Mouse (Mus musculus): Measurements from ENCODE around the gene Sept7. TPM values are rescaled to one million over a fixed set of nuclear protein-coding genes. Genes with fewer than 3 reads are reported as not detected.
"Not testable (repeated sequence)": the region's sequence is repeated elsewhere in the genome, so short reads cannot be mapped to it uniquely, and the experiment has no call there.

The Sept7 gene
- polyA plus RNA-seq, 1 experiment = 2.4 TPM

DNA sequence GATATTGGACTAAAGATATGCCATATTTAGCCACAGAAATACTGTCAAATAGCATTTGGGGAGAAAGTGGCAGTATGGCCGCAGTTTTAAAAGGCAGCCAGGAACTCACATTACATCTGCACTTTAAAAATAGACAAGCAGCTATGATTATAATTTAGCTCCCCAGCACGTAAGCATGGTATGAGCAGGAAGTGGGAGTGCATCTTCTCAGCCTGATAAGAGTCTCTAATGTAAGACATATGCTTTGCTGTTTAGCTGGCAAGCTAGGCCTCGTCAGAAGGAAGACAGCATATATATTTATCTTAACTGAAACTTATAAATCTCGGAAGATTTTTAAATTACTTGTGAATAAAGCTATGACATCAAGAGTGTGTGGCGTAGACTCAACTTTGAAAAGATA is 32.4 kb upstream of the Sept7 start:
- no peak overlapping the region for H3K27ac ChIP-seq (ENCODE audit: insufficient read depth, low read depth, low read length)
- 73% methylated on average over 5 of the region's 5 CpGs for WGBS
- TF ChIP-seq CTCF (IDR thresholded peaks at IDR 0.05; ENCODE audit: extremely low read depth, insufficient read length, insufficient replicate concordance, low read depth, low read length) (no peak), POLR2A (IDR thresholded peaks at IDR 0.05; ENCODE audit: low read depth, low read length) (no peak)
- H3K27me3 ChIP-seq (ENCODE audit: control insufficient read depth, insufficient read depth, low read length) = no peaks in the 10 kb centered on the region; the same call in 1 of the 2 replicates
- H3K4me3 ChIP-seq (ENCODE audit: low read depth, low read length) = no peak overlapping the region
- no peaks in the 10 kb centered on the region for H3K4me1 ChIP-seq (ENCODE audit: control insufficient read depth, insufficient read depth, insufficient read length, low read length)
- H3K36me3 ChIP-seq (ENCODE audit: control insufficient read depth, insufficient read depth, low read length) = no peaks in the 10 kb centered on the region

DNA sequence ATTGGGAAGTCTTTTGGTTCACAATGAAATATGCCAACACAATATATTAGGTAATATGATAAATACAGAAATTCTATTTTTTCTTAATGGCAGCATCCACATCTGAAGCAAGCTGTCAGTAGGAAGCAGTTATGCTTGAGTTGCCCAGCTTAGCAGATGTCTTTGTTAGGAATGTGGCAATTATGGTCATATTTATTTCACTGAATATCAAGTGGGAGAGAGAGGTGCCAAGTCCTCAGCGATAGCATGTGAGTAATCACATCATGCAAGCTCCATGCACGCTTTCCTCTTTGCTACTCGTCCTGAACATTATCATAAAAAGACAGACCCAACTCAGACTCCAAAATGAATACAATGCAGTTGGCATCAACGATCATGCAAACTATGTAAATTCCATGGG is 27.3 kb upstream of the Sept7 start:
- WGBS = 76% methylated on average over 4 of the region's 4 CpGs
- H3K4me1 ChIP-seq (ENCODE audit: control insufficient read depth, insufficient read depth, insufficient read length, low read length) = no peaks in the 10 kb centered on the region
- no peaks in the 10 kb centered on the region for H3K27me3 ChIP-seq (ENCODE audit: control insufficient read depth, insufficient read depth, low read length)
- no peak overlapping the region for H3K27ac ChIP-seq (ENCODE audit: insufficient read depth, low read depth, low read length)
- H3K4me3 ChIP-seq (ENCODE audit: low read depth, low read length) = no peak overlapping the region
- no peak for TF ChIP-seq POLR2A (IDR thresholded peaks at IDR 0.05; ENCODE audit: low read depth, low read length)
- TF ChIP-seq CTCF (IDR thresholded peaks at IDR 0.05; ENCODE audit: extremely low read depth, insufficient read length, insufficient replicate concordance, low read depth, low read length) = no peak
- H3K36me3 ChIP-seq (ENCODE audit: control insufficient read depth, insufficient read depth, low read length) = no peaks in the 10 kb centered on the region

DNA sequence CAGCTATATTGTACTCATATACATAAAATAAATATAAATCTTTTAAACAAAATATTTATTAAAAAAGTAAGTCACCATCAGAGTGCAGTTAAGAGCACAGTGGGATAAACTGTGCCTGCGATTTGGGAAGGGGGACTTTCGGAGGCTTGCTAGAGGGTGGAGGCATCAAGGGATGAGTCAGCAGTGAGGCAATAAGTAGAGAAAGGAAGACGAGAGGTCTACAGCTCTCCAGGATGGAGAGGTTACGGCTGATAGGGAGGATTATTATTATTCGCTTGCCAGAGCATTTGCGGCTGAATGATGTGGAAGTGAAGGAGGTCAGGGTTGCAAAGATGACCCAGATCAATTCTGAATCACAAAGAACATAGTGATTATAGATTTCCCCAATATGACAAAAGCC is 22.5 kb upstream of the Sept7 start:
- WGBS = 77% methylated on average over 6 of the region's 6 CpGs
- TF ChIP-seq CTCF (IDR thresholded peaks at IDR 0.05; ENCODE audit: extremely low read depth, insufficient read length, insufficient replicate concordance, low read depth, low read length) (no peak), POLR2A (IDR thresholded peaks at IDR 0.05; ENCODE audit: low read depth, low read length) (no peak)
- H3K4me3 ChIP-seq (ENCODE audit: low read depth, low read length) = no peak overlapping the region
- no peaks in the 10 kb centered on the region for H3K27me3 ChIP-seq (ENCODE audit: control insufficient read depth, insufficient read depth, low read length)
- no peaks in the 10 kb centered on the region for H3K36me3 ChIP-seq (ENCODE audit: control insufficient read depth, insufficient read depth, low read length)
- H3K4me1 ChIP-seq (ENCODE audit: control insufficient read depth, insufficient read depth, insufficient read length, low read length) = no peaks in the 10 kb centered on the region
- H3K27ac ChIP-seq (ENCODE audit: insufficient read depth, low read depth, low read length) = no peak overlapping the region

DNA sequence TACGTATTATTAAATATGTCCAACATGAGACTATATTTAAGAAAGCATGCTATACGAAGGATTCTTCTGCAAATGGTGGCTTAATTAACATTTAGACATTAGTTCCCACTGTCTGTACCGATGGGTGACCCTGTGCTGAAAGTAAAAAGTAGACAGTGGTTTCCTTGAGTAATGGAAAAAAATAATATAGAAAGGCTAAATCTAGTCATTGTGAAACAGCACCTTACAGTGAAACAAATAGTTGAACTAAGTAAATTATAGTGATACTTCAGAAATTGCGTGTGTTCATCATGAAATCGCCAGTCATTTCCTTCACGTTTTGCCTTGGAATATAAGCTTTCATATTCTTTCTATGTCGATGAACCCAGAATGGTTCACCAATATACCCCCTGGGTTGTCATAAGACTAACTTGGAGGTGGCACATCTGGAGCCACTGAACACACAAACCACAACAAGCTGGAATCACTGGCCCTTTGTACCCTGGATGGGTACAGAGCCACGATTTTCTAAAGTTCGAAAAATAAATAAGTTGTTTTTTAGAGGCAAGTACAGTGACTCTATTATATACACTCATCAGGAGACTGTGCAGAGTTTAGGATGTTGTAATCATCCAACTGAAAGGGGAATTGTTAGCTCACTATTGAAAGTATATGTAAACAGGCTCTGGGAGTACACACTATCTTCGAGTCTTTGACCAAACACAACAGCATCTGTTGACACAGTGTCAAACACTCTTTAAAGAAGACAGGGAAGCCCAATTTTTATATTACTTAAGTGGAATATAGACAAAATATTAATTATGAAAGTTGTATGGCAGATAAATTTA is 21.8 kb upstream of the Sept7 start:
- no peaks in the 10 kb centered on the region for H3K36me3 ChIP-seq (ENCODE audit: control insufficient read depth, insufficient read depth, low read length)
- no peaks in the 10 kb centered on the region for H3K27me3 ChIP-seq (ENCODE audit: control insufficient read depth, insufficient read depth, low read length)
- WGBS = 76% methylated on average over 10 of the region's 10 CpGs
- TF ChIP-seq POLR2A (IDR thresholded peaks at IDR 0.05; ENCODE audit: low read depth, low read length) = no peak
- no peak for TF ChIP-seq CTCF (IDR thresholded peaks at IDR 0.05; ENCODE audit: extremely low read depth, insufficient read length, insufficient replicate concordance, low read depth, low read length)
- H3K4me3 ChIP-seq (ENCODE audit: low read depth, low read length) = no peak overlapping the region
- no peak overlapping the region for H3K27ac ChIP-seq (ENCODE audit: insufficient read depth, low read depth, low read length)
- H3K4me1 ChIP-seq (ENCODE audit: control insufficient read depth, insufficient read depth, insufficient read length, low read length) = no peaks in the 10 kb centered on the region

DNA sequence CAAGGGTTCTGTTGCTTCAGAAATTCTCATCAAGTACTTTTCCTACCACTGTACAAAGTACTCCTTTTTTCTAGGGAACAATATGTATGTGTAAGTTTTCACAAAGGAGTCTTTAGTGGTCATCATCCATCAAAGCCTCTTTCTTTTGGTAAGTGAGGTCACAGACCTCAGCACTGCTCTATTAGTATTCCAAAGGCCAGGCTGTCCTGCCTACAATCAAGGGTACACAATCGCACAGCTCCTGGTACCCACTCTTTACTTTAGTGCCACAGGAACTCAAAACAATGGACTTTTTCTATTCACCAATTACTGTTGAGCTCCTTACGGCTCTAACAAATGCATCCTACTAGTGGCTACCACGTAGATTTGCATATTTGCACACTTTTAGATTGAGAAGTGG is 11.2 kb upstream of the Sept7 start:
- WGBS = 71% methylated on average over 3 of the region's 3 CpGs
- Histone ChIP-seq H3K27me3 (ENCODE audit: control insufficient read depth, insufficient read depth, low read length) (no peaks in the 10 kb centered on the region), H3K4me3 (ENCODE audit: low read depth, low read length) (no peak overlapping the region), H3K27ac (ENCODE audit: insufficient read depth, low read depth, low read length) (no peak overlapping the region), H3K36me3 (ENCODE audit: control insufficient read depth, insufficient read depth, low read length) (no peaks in the 10 kb centered on the region), H3K4me1 (ENCODE audit: control insufficient read depth, insufficient read depth, insufficient read length, low read length) (no peaks in the 10 kb centered on the region)
- no peak for TF ChIP-seq POLR2A (IDR thresholded peaks at IDR 0.05; ENCODE audit: low read depth, low read length)
- no peak for TF ChIP-seq CTCF (IDR thresholded peaks at IDR 0.05; ENCODE audit: extremely low read depth, insufficient read length, insufficient replicate concordance, low read depth, low read length)

DNA sequence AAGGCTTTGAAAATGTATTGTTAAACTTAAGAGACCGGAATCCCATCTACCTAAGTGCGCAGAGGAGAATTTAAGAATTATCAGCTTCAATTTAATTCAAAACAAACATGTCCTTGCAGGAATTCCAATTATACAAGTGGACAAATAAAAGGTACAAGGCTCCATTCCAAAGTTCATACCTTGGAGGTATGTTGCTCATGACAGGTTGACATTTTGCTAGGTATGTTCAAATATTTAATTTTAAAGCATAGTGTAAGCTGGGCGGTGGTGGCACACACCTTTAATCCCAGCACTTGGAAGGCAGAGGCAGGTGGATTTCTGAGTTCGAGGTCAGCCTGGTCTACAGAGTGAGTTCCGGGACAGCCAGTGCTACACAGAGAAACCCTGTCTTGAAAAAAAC is 10.5 kb upstream of the Sept7 start:
- WGBS = 86% methylated on average over 5 of the region's 5 CpGs
- H3K27ac ChIP-seq (ENCODE audit: insufficient read depth, low read depth, low read length); H3K4me1 ChIP-seq (ENCODE audit: control insufficient read depth, insufficient read depth, insufficient read length, low read length); H3K36me3 ChIP-seq (ENCODE audit: control insufficient read depth, insufficient read depth, low read length); H3K4me3 ChIP-seq (ENCODE audit: low read depth, low read length); H3K27me3 ChIP-seq (ENCODE audit: control insufficient read depth, insufficient read depth, low read length): not testable (repeated sequence)

DNA sequence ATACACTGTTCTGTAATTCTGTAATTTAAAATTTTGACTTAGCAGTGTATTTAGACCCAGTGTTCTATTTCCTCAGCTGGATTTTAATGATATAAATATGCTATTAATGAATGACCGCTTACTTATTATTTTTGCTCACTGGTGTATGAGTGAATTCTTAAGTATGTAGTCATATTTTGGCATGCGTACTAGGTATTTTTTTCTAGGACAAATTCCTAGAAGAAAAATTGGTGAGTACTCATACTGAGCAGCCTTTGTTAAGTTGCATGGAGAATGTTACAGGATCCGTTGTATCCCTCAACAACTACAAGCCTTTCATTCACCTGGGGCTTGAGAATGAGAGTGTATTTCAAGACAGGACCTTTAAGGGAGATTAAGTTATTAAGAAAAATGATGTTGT is 10.0 kb upstream of the Sept7 start:
- no peaks in the 10 kb centered on the region for H3K36me3 ChIP-seq (ENCODE audit: control insufficient read depth, insufficient read depth, low read length)
- no peaks in the 10 kb centered on the region for H3K27me3 ChIP-seq (ENCODE audit: control insufficient read depth, insufficient read depth, low read length)
- H3K4me1 ChIP-seq (ENCODE audit: control insufficient read depth, insufficient read depth, insufficient read length, low read length) = no peaks in the 10 kb centered on the region
- H3K4me3 ChIP-seq (ENCODE audit: low read depth, low read length) = no peak overlapping the region
- WGBS = 86% methylated on average over 3 of the region's 3 CpGs
- TF ChIP-seq CTCF (IDR thresholded peaks at IDR 0.05; ENCODE audit: extremely low read depth, insufficient read length, insufficient replicate concordance, low read depth, low read length) (no peak), POLR2A (IDR thresholded peaks at IDR 0.05; ENCODE audit: low read depth, low read length) (no peak)
- no peak overlapping the region for H3K27ac ChIP-seq (ENCODE audit: insufficient read depth, low read depth, low read length)

All from small intestine, adult 2 months (tissue).